Mouse (Mus musculus) thymus, adult 2 months (tissue): Measurements from ENCODE around the gene Cnbp.

Experiments used
- CTCF ChIP-seq: fragments of 200-500 bp; IDR thresholded peaks from 2 replicates; pipeline ENCODE4 v1.5.1; 2012; ENCODE audit warnings: mild to moderate bottlenecking, control low read depth, low read length, moderate library complexity, borderline replicate concordance; ENCODE audit not compliant: control insufficient read depth, poor library complexity, insufficient read depth; ENCODE audit errors: extremely low read depth
- POLR2A ChIP-seq: fragments of 200-500 bp; IDR thresholded peaks from 2 replicates; pipeline ENCODE4 v1.6.1; 2012; ENCODE audit warnings: mild to moderate bottlenecking, low read length, control low read depth, moderate library complexity; ENCODE audit not compliant: control insufficient read depth, poor library complexity, insufficient read depth; ENCODE audit errors: extremely low read depth

- TF ChIP-seq POLR2A (no peak), CTCF (no peak)
Measured at GRCm38 (mm10) chr6:87868871-87869506, 18.1 kb upstream of the Cnbp start.
